Mouse (Mus musculus) mouse trophoblast stem cell (cell line): ENCODE results near the gene Prickle4.
"Not testable (repeated sequence)": the region's sequence is repeated elsewhere in the genome, so short reads cannot be mapped to it uniquely, and the experiment has no call there.

Experiments
- in situ Hi-C, 2 experiments: fragments of 300-500 bp; cut with MseI, MboI; formaldehyde crosslinking; loops; 2 replicates in 1 of 2; 3 replicates in 1 of 2; pipeline ENCODE4 v1.15.1; 2025

The Prickle4 gene

GRCm38 (mm10) chr17:47672311-47673111, 22.0 kb downstream of the Prickle4 start:
- in situ Hi-C loops: no loop called here

- in situ Hi-C loops: no loop called here
Observed at GRCm38 (mm10) chr17:47671988-47672310, 22.6 kb downstream of the Prickle4 start.

- in situ Hi-C loops: no loop called here
Observed at GRCm38 (mm10) chr17:47669166-47669565, 25.4 kb downstream of the Prickle4 start.

- in situ Hi-C loops: no loop called here
Observed at GRCm38 (mm10) chr17:47664474-47664873, 30.1 kb downstream of the Prickle4 start.

- in situ Hi-C loops: no loop called here
Observed at GRCm38 (mm10) chr17:47663009-47663713, 31.4 kb downstream of the Prickle4 start.

- in situ Hi-C loops: no loop called here
Observed at GRCm38 (mm10) chr17:47658741-47659243, 35.7 kb downstream of the Prickle4 start.

GRCm38 (mm10) chr17:47657901-47658300, 36.6 kb downstream of the Prickle4 start:
- in situ Hi-C loops: no loop called here

GRCm38 (mm10) chr17:47655697-47656096, 38.8 kb downstream of the Prickle4 start:
- in situ Hi-C loops: no loop called here

GRCm38 (mm10) chr17:47654346-47654745, 40.2 kb downstream of the Prickle4 start:
- in situ Hi-C loops: not testable (repeated sequence)

- in situ Hi-C loops: no loop called here
Observed at GRCm38 (mm10) chr17:47651953-47652352, 42.6 kb downstream of the Prickle4 start.

- in situ Hi-C loops: no loop called here
Observed at GRCm38 (mm10) chr17:47648966-47649365, 45.6 kb downstream of the Prickle4 start.

GRCm38 (mm10) chr17:47646683-47647082, 47.9 kb downstream of the Prickle4 start:
- in situ Hi-C loops: no loop called here

GRCm38 (mm10) chr17:47642992-47643391, 51.5 kb downstream of the Prickle4 start:
- in situ Hi-C loops: loop anchor here in 1 of 2 experiments (5.0 kb wide), 1 partner anchor 34 kb away; no protein-coding TSS in a partner anchor
